Mouse (Mus musculus) T-helper 17 cell (primary cell): ENCODE measurements around the gene Atg3.

Source experiments
- in situ Hi-C, 2 experiments: fragments of 300-600 bp; cut with MboI, MseI; formaldehyde crosslinking; loops; 1 replicate in 1 of 2; 2 replicates in 1 of 2; pipeline ENCODE4 v1.15.1; 2025; ENCODE audit warnings: high pct_unique_total_duplicates in 2 of 2

Atg3 gene

DNA sequence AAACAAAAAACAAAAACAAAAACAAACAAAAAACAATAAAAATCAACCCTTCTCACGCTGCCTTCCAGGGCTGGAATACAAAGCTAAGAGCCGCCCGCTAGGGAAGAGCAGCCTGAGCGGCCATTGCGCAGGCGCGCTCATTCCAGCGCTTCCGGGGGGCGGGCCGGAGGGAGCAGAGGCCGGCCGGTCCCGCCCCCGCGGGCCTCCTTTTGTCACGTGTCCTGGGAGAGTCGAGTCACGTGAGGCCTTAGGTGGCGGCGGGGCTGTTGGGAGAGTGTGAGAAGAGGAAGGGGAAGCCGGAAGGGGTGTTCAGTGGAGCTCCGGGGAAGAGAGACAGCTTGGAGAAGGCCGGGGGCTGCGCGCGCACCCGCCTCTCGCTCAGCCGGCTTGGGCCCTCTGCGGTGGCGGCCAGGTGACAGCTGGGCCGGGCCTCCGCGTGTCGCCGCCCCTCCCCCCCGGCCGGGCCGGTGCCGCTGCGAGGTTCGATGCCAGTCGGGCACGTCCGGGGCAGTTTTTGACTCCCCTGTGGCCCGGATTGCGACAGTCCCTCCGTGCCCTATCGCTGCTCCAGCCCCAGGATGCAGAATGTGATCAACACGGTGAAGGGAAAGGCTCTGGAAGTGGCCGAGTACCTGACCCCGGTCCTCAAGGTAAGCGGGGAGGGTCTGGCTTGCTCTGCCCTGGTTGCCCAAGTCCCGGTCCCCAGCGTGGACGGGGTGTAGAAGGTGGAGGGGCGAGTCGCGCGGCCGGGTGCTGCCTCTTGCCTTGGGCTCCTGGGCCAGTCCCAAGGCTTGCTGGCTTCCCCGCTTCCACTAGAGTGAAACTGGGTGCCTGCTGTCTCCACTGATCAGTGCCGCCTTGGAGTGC lies at the start of gene Atg3, which contains the start of gene Slc35a5:
TSS of gene Atg3 (plus strand) at position 264 of the 867 bp plus-strand sequence.
TSS of gene Slc35a5 (minus strand) at position 185 of the 867 bp plus-strand sequence.
- in situ Hi-C loops = loop anchor here in 1 of 2 experiments (10.0 kb wide), 2 partner anchors 814 to 1336 kb away; partner anchors contain the start of genes Nectin3 and Spice1

DNA sequence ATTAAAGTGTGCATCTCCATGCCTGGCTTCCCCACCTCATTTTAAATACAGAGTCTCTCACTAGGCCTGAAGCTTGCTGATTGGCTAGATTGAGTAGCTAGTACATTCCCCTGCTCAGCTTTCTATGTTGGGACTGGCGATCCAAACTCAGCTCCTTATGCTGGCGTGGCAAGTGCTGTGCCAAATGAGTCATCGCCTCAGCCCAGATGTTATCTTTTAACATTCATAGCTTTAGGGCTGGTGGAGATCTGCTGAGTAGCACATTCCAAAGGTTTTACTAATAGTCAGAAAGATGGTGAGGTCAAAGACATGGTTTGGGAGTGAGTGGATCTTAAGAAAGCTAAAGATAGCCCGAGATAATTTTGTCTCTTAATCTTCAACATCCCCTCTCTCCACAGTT lies 48.1 kb upstream of the Atg3 start:
- in situ Hi-C loops = no loop called here

DNA sequence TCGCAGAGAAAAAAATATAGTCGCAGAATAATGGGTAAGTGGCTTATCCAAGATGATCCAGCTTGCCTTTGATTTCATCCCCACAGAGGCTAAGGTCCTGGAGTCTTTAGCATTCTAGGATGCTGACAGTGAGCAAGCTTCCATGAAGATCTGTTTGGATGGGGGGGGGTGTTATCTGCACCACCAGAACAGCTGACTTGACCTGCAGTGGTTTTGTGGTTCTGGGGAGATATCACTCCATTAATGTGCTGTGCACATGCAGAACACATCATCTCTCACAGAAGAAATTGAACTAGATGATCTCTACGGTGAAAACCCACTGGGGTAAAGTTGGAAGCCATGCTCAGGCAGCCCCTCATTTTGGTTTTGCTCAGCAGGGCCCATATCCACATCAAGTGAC lies 41.4 kb upstream of the Atg3 start:
- in situ Hi-C loops = no loop called here

DNA sequence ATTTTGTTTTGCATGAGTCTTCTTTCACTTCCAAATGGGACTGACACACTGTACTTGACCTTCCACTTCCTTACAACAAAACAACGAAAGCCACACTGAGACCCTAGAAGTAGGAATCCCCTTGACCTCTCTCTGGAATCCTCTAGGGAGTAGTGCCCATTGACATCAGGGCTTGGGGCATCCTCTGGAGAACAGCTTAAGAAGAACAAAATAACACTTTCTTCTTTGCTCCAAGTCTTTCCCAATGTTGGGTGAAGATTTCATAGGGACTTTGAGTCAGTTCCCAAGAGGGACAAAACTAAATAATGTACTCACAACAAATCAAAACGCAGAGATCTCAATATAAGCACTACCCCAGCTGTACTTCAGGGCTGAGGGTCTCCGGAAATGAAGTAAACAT lies 39.8 kb upstream of the Atg3 start:
- in situ Hi-C loops = no loop called here

DNA sequence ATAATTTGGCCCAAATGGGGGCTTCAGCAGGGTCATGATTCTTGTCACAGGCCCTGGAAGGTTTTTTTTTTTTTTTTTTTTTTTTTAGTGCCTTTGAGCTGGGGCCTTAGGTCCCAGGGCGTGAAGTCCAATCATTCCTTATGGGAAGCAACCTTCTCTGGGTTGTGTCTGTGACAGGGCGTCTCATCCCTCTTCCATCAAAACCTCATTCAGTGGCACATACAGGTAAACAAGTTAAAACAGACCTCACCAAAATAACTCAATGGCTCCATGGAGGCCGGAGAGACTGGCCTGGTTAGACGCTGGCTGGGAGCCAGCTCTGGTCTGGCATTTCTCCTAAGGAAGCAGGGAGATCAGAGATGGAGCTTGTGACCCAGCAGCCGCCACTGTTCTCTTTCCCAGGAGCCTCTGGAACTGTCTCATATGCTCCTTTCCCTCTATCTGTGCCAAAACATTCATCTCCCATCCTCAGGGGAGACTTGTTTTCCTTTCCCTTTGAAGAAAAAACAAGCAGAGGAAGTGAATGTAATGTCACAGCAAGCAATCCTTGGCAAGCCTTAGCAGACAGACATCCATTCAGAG lies 37.6 kb upstream of the Atg3 start:
- in situ Hi-C loops = no loop called here

DNA sequence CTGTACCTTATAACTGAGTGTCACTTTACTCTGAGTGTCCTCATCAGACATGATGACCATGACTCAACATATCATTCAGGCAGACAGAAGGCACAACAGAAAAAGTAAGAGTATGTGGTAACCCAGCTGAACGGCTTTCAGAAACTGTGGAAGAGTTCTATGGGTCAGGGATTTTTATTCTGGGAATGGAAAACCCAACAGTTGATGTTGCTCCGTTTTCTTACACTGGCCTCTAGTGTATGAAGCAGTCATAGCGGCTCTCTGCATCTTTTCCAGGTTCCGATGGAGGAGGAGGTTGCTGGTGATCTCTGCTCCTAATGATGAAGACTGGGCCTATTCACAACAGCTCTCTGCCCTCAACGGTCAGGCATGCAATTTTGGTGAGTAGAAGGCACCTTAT lies 36.0 kb upstream of the Atg3 start:
- in situ Hi-C loops = no loop called here

DNA sequence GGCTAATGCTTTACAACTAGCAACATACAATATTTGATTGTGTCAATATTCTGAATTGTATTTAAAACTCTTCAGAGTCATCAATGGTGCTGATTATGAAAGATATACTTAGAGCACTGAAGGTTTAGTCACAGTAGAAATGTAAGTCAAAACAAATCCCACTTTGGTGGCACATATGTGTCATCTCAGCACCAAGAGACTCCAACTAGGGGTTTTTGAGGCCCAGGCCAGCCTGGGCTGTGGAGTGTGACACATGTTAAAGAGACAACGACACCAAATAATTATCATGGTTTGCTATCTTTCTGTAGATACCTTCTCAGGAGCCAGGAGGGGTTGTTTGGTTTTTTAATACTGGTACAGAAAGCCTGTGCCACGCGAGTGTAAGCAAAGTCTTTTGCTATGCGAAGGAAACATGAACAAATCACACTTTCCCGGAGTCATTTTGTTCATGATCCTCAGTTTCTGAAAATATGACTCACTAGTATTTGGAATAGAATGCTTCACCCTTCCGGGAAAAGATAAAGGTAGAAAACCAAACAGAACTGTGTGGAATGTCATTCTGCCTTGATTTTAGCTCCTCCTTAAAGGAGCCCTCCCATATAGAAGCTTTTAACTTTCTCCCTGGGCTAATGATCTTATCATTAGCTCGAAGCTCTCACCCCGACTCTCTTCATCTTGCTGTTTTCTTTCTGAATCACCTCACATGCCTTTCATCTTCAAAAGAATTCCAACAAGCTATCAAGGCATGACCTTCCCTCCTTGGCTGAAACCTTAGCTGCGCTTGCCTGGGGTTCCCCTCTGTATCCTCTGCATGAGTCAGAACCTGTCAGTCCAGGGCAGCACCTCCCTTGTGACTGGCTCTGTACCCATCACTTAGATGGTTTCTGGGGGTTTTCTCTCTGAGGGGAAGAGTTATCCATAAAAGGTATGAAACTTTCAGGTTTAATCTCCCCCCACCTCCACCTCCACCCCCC lies 34.1 kb upstream of the Atg3 start:
- in situ Hi-C loops = loop anchor here in 1 of 2 experiments (25.0 kb wide), 1 partner anchor 1412 kb away; no protein-coding TSS in a partner anchor

DNA sequence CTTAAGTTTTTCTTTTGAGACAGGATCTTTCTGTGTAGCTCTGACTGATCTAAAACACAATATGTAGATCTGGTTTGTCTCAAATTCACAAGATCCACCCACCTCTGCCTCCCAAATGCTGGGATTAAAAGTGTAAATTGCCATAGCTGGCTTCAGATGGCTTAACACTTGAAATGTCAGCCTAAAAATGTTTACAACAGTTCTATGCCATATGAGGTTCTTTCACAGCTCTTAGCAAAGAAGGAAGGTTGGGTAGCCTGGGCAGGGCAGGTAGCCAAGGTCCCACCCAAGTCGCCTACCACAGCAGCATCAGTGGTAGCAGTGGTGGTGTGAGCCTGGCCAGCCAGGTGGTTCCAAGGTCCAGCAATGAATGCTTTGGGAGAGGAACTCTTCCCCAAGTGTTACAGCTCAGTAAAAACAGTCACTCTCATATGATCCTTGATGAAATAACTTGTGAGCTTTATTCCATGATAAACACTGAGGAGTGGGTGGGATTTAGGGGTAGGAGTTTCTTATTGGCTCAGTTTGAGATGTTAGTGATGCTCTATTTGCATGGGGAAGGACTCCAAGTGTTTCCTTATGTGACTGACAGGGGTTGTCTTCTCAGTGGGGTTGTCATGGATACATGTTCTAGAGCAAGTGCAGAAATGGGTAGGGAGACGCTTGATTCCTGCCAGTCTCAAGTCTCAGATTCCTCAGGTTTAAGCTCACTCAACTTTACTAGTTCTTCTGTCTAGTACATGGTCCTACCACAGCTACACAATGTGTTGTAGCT lies 30.5 kb upstream of the Atg3 start:
- in situ Hi-C loops = loop anchor here in 1 of 2 experiments (25.0 kb wide), 1 partner anchor 1416 kb away; no protein-coding TSS in a partner anchor

DNA sequence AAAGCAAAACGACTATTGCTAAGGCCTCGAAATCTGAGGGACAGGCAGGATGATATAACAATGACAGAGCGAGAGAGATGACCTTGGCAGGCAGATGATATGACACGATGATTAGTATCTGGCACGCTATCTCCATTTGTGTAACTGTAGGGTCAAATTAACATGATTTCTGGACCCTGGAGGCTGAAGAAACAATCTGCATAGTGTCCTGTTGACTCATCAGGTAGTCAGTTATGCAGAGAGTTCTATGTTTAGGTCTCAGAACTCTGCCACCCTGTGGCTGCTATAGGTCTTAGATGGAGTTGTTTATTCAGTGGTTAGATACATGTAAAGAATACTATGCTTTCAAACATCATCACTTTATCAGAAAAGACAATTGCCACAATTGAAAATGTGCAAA lies 16.9 kb upstream of the Atg3 start:
- in situ Hi-C loops = loop anchor here in 1 of 2 experiments (25.0 kb wide), 1 partner anchor 1429 kb away; no protein-coding TSS in a partner anchor

DNA sequence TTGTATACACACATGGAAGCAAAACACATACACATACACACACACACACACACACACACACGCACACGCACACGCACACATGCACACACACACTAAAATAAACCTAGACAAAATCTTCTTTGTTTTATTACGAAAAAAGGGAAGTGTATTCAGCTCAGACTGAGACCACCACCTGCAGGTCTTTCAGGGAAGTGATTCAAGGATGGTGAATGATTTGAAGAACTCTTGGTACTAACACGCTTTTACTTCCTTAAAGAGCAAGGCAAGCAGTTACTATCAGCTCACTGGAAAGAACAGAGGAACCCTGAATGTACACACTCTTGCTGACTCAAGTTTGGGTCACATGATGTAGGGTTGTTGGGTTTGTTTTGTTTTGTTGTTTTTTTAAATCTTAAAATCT lies 16.0 kb upstream of the Atg3 start:
- in situ Hi-C loops = loop anchor here in 1 of 2 experiments (25.0 kb wide), 1 partner anchor 1430 kb away; no protein-coding TSS in a partner anchor

DNA sequence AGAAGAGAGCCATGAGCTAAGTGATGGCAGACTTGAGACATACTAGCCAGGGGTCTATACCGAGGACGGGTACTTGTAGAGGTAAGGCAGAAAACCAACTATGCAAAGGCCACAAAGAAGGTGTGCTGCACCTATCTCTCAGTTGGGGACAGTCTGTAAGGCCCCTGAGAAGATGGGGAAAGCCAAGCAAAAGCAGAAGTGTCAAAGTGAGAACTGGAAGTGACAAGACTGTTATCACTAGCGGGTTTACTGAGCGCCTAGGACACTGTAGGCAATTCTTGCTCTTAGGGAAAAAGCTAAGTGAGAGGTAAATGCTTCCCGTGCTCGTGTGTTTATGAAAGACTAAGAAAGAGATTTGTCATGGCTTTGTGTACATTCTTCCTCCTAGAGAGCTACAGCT lies 13.5 kb upstream of the Atg3 start:
- in situ Hi-C loops = loop anchor here in 1 of 2 experiments (25.0 kb wide), 1 partner anchor 1433 kb away; no protein-coding TSS in a partner anchor

DNA sequence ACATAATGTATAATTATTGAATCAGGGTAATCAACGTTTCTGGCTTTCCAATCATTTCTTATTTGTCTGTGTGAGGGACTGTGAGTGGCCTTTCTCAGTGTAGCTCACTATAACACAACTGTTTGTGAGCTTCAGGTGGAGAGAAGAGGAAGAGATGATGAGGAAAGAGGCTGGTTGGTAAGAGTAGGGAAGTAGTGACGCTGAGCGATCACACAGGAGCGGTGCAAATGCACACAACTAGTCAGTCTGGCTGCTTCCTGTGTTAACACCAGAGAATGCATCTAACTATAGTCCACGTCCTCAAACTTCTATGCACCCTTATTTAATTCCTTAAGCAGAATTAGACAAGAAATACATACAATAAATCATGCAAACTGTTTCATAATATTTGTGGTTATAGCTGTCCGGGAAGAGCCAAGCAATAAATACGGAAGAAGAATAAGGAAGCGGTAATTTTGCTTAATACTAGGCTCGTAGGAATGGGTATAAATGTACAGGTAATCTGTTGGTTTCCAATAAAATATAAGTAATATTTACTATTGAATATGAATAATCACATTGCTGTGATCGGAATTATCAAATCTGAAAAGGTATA lies 10.0 kb upstream of the Atg3 start:
- in situ Hi-C loops = loop anchor here in 1 of 2 experiments (25.0 kb wide), 1 partner anchor 1436 kb away; no protein-coding TSS in a partner anchor

DNA sequence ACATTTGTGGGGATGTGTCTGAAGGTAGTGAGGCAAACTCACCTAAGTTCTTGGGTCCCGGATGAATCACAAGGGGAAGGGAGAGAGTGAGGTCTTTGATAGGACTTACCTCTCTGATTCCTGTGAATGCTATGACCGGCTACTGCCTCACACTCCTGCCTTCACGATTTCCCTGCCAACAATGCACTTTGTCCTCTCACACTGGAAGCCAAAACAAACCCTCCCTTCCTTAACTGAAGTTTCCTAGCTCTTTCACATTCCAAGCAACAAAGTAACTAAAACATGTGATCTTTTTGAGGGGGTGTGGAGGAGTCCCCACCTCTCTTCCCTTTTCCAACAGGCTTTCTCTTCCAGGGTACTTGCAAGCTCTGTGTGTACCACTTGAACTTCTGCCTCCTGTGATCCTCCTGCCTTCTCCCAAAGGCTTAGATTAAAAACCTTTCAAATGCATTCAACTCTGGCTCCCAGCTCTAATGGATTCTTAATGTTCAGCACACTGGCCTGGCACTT lies 3.8 kb upstream of the Atg3 start:
- in situ Hi-C loops = loop anchor here in 1 of 2 experiments (10.0 kb wide), 2 partner anchors 810 to 1340 kb away; partner anchors contain the start of genes Nectin3 and Spice1

DNA sequence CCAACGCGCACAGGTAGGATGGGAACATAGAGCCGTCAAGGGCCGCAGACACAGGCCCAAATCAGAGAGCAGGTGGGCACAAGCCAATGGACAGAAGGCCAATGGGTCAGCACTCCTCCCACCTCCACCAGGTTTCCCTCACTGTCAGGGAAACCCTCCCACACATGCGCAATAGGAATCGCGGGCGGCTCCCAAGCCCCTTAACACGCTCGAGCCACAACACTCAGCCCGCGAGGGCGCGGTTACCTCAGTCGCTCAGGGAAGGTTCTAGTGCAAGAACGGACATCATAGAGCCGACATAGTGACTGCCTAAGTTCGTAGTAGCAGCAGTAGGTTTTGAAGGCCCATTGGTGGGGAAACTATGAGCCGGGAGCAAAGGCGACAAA lies 456 bp upstream of the Atg3 start:
- in situ Hi-C loops = loop anchor here in 1 of 2 experiments (10.0 kb wide), 2 partner anchors 813 to 1337 kb away; partner anchors contain the start of genes Nectin3 and Spice1

DNA sequence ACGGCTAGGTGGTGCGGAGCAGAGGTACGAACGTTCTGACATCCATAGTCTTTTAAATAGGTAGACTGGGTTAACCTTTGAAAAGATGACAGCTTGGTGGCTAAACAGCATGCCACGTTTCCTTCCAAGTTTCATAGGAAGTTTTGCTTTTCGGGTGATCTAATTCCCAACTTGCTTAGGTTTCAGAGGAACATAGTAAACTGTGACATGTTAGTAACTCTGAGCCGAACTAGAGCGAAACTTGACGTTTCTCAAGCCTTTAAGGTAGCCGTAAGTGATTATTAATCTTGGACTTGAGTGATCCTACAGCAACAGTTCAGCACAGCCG lies 768 bp downstream of the Atg3 start:
- in situ Hi-C loops = loop anchor here in 1 of 2 experiments (10.0 kb wide), 2 partner anchors 815 to 1335 kb away; partner anchors contain the start of genes Nectin3 and Spice1

DNA sequence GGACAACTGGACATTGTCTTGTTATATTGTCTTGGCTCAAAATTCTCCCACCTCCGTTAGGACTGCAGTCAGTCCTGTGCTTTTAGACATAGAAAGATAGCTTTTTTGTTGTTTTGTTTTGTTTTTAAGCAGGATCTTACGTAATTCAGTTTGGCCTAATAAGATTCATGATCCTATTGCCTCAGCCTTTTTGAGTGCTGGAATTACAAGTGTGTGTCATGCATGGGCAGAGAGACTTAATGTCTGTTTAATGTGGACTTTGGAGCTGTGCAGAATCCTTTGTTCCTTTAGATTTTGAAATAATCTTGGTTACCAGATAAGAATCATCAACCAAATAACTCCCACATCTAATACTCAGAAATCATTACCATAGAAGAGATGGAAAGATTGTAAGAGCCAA lies 20.0 kb downstream of the Atg3 start:
- in situ Hi-C loops = no loop called here

DNA sequence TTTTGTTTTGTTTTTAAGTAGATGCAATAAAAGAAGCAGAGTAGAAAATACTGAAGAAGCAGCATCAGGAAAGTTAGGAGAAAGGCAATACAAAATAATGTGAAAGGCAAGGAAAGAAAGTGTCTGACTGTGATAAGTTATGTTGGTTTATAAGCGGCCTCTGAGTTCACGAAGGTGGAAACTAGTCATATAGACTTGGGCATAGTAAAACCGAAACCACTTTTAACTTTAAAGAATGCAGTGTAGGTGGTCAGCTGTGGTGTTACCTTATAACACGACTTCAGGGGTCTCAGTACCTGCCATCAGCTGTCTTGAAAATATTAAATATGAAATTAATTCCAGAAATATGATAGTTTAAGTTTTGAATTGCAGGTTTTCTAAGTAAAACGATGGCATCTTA lies 23.2 kb downstream of the Atg3 start:
- in situ Hi-C loops = no loop called here

DNA sequence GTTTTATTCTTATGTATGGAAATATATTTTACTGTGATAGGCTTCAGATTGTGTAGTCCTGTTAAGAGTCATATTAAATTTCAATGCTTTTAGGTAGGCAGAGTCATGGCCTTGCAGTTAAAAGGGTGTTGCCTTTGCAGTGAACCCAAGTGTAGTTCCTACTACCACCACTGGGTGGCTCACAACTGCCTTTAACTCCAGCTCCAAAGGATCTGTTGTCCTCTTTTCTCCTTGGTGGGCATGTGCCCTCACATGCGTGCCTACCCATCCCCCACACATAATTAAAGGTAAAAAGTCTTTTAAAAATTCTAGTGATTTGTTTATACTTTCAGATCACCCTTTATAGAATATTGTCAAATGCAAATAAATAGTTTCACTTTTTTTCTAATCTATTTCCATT lies 34.0 kb downstream of the Atg3 start:
- in situ Hi-C loops = loop anchor here in 1 of 2 experiments (10.0 kb wide), 2 partner anchors 392 to 422 kb away; partner anchors contain the start of gene Gcsam

DNA sequence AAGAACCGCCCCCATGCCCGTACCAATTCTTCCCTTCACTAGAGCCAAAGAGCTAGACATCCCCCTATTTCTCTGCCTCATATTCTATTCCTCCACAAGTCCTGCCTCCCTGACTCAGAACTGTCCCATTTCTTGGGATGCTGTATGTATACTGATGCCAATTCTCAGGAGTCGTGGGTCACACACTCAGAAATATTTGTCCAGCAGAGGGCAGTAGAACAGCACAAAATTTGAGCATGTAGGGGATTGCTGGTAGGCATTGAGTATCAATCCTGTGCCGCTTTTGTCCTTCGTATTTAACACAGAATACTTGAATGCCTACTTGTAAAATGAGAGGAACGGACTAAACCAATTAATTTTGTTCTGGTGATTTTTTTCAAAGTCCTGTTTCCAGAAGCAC lies 38.2 kb downstream of the Atg3 start:
- in situ Hi-C loops = loop anchor here (5.0 to 10.0 kb wide), 3 partner anchors 388 to 430 kb away; partner anchors contain the start of gene Gcsam (in 1 of the 2)
